Mouse (Mus musculus): ENCODE data around the gene Unc13d.
A peak's percentile ranks its signal among the peaks of the same experiment; 100 is the strongest.

Unc13d gene

DNA sequence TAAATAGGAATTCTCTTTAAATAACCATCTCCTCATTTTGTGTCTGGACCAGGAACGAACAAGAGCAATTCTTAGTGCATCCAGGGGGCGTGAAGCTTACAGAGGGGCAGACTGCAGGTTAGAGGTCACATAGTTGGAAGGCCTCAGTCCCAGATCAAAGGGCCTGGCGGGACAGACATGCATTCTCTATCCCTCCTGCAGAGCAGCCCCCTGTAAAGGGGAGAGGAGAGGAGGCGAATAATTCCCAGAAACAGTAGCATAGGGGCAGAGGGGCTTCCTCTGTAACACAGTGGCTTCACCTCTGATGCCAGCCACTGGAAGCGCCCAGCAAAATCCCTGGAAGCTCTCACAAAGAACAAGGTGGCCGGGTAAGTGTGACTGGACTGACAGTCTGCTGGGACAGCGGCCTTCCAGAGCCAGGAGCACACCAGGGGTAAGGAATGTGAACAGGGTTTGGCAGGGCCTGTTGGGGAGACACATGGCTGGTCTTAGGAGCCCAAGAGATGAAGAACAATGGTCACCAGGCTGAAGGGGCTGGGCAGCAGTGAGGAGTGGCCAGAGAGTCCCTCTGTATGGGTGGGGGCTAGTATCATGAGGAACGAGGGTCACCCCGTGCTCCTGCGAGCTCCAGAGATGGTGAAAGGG lies 1.0 kb upstream of the Unc13d start:
- DNase-seq (ENCODE audit: low spot score in 2 of 2) = no peak

DNA sequence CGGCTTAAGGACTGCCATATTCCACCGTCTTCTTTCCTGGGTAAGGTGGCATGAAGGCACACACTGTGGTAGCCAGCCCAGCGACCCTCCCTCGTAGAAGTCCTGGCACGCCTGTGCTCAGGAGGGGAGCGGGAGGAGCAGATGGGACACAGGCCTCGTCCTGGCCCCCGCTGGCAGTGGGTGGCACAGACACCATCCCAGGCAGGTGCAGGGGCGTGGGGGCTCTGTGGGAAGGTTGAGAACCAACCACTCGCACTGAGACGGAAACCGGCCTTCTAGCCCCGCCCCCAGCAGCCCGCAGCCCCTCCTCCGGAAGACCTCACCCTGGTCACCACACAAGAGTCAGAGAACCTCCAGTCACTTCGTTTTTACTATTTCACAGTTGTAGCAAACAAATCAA lies 460 bp upstream of the Unc13d start:
- peak in 1 of 2 experiments; percentile 66 for DNase-seq (ENCODE audit: low spot score in 2 of 2)

DNA sequence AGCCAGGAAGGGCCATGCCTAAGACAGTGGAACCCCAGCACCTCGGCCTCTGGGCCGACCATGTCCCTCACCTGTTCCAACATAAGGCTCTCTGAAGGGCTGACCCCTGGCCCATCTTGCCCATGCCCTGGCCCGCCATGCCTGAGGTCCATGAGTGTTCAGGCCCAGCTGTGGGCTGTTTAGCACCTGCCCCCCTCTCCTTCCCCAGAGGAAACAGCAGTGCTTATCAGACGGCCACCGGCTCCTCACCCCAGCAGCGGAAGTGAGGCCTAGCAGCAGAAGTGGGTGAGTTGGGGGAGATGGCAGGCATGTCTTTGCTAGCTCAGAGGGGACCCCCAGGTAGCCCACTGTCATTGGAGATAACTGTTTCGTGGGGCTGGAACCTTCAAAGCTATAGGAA lies 925 bp downstream of the Unc13d start:
- DNase-seq (ENCODE audit: low spot score in 2 of 2) = no peak

GRCm38 (mm10) chr11:116076266-116076540 lies 1.6 kb downstream of the Unc13d start:
- DNase-seq (ENCODE audit: low spot score in 2 of 2) = no peak

DNA sequence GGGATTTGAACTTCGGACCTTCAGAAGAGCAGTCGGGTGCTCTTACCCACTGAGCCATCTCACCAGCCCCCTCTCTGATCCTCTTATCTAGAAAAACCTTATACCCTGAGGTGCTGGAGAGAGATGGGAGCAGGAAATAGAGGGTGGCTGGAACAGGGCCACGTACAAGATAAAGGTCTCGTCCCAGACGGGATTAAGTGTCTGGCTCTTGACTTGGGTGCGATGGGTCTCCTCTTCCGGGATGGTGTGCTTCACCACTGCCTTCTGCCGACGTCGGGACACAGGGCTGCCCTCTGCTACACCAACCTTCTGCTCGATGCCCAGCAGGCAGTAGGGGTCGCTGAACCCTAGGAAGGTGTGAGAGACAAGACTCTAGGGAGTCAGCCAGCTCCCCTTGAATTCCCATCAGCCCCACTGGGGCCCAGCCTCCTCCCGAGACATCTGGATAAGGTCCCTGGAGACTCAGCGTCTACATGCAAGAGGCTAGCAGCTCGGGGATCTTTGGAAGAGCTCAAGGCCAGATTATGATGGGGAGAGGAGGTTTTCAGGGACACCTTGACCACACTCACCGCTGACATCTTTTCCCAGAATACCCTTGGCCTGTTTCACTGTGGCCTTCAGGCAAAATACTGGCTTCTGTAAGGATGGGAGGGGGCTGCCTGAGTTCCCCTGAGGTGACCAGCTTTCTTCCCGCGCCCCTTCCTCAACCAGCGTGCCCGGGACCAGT lies 2.1 kb downstream of the Unc13d start:
- DNase-seq (ENCODE audit: low spot score in 2 of 2) = no peak

DNA sequence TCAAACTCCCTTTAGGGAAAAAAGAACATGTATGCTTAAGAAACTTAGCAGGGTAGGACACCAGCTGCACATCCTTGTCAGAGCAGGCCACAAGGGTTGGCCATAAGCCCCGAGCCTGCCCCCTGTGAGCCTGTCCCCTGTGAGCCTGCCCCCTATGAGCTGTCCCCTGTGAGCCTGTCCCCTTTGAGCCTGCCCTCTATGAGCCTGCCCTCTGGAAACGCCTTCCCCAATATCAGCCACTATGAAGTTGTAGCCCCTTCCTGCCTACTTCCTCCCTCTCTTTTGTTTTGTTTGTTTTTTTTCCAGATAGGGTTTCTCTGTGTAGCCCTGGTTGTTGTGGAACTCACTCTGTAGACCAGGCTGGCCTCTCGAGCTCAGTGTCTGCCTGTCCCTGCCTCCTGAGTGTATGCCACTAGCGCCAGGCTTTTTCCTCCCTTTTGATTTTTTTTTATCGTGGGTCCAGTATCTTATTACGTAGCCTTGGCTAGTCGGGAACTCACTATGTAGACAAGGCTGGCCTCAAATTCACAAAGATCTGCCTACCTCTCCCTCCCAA lies 3.2 kb downstream of the Unc13d start:
- DNase-seq (ENCODE audit: low spot score in 2 of 2) = no peak

DNA sequence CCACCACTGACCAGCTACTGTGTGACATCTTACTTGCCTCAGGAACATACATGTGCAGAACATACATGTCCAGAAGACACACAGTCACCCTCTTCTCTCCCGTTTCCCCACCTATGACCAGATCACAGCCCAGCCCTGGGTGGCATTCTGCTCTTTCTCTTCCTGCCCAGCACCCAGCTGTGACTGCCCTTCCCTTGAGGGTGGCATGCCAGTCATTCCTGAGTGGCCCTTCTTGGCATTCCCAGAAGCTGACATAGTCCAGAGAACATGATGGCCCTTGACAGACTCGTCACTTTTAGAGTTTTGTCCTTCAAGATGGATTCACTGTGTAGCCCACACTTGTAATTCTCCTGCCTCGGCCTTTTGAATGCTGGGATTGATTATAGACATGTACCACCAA lies 5.2 kb downstream of the Unc13d start:
- DNase-seq (ENCODE audit: low spot score in 2 of 2) = no peak

DNA sequence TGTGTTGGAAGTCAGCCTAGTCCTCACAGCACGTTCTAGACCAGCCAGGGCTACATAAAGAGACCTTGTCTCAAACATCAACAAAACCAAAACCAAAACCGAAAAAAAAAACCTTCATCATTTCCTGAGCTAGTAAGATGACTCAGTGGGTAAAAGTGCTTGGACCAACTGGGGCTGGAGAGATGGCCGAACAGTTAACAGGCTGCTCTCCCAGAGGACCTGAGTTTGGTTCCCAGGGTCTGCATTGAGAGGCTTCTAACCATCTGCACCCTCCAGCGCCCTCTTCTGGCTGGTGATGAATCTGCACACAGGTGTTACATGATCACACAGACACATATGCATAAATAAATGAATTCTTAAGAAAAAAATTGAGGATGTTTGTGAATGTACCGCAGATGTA lies 6.3 kb downstream of the Unc13d start:
- DNase-seq (ENCODE audit: low spot score in 2 of 2) = no peak

DNA sequence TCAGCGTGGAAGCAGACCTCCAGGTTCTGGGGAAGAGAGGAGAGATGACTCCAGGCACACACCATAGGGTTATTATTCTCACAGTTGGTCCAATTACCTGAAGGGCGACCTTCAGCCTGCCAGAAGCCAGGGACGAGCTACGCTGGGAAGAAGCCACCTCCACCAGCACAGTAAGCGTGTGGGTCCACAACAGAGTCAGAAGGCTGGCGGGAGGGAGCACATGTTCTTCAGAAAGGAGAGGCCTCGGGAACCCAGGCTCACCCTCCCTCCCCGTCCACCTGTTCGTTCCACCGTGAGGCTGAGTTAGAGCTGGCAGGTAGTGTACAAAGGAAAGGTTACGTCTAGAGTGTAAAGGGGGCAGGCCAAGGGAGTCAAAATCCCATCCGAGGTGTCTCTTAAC lies 12.4 kb downstream of the Unc13d start:
- DNase-seq (ENCODE audit: low spot score in 2 of 2) = no peak

DNA sequence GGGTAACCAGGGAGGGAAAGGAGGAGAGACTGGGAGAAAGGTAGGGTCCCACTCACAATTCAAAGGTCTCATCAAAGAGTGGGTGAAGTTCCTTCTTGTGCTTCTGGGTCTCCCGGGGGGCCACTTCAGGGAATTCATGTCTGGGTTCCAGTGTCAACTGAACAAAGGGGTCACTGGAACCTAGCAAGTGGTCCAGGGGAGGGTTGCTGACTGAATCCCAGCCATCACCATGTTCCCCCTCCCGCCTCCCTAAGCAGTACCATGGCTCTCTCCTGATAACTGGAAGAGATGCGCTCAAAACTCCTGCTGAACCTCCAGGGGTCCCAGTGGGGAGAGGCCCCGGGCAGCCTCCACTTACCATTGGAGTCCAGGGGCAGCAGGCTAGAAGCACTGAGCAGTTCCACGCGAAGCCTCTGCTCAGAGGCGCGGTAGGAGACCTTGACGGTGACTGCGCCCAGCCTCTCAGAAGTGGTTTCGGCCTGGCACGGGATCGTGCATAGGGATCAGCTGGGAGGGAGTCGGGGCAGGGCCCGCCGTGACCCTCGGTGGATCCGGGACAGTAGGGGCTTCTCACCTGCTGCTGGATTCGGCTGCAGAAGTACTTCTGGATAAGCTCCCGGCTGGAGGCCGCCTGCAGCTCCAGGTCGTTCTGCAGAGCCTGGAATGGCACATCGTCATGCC lies 13.4 kb downstream of the Unc13d start:
- DNase-seq (ENCODE audit: low spot score in 2 of 2) = no peak

DNA sequence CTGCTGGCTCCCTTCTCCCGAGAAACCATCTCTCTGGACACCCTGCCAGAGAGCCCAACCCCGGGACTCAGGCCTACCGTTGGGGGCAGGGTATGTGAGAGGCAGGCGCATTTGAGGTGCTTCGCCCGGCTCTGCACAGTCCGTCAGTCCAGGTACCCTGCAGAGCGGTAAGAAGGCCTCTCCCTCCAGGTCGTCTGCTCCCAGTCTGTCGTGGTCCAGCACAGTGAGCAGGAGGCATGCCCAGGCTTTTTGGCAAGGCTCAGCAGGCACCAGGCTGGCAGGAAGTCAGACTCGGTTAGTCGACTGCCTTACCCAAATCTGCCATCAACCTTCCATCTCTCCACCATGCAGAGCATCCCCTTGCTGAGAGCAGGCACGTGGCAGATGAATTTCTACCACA lies 14.2 kb downstream of the Unc13d start:
- DNase-seq (ENCODE audit: low spot score in 2 of 2) = no peak

- DNase-seq (ENCODE audit: low spot score in 2 of 2) = no peak
Measured at GRCm38 (mm10) chr11:116062521-116062920, 15.2 kb downstream of the Unc13d start.

- no peak for DNase-seq (ENCODE audit: low spot score in 2 of 2)
Measured at GRCm38 (mm10) chr11:116061641-116062415, 15.9 kb downstream of the Unc13d start.

GRCm38 (mm10) chr11:116060596-116060995 lies 17.2 kb downstream of the Unc13d start:
- peak; percentile 14 to 56 for DNase-seq (ENCODE audit: low spot score in 2 of 2)

DNA sequence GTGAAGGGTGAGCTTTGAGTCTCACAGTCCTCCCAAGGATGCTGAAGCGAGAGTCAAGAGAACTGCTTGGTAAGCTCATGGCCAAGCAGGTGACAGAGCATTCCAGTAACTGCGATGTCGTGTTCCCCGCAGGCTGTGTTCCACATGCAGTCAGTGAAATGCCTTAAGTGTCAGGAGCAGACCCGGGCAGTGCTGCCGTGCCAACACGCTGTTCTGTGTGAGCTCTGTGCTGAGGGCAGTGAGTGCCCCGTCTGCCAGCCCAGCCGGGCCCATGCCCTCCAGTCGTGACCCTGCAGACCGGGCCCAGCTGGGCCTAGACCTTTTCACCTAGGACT lies 18.1 kb downstream of the Unc13d start:
- DNase-seq (ENCODE audit: low spot score in 2 of 2) = no peak

DNA sequence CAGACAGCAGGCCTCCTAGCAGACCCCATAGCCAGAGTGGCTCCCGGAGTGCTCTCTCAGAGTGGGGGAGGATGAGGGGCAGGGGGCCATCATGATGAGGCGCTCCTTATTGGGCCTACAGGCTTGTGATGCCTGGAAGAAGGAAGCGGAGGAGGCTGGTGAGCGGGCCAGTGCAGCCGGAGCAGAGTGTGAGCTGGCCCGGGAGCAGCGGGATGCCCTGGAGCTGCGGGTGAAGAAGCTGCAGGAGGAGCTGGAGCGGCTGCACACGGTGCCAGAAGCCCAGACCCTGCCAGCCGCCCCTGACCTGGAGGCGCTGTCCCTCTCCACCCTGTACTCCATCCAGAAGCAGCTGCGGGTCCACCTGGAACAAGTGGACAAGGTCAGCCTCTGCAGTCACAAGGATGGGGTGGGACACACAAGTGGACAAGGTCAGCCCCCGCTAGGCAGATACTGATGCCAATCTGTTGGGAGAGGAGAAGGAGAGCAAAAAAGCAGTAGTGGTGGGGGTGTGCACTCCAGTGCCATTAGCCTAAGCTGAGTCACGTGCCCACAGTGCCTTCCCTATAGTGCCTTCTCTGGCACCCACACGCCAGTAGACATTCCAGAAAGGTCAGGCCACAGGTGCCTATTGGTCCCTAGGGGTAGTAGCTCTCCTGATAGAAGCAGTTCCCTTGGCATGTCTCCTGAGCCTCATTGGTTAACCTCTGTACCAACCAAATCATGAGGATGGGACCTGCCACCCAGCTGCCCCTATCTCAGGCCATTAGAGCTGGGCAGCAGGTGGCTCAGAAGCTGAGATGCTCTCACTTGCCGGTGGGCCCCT lies 18.7 kb downstream of the Unc13d start:
- DNase-seq (ENCODE audit: low spot score in 2 of 2) = no peak

- DNase-seq (ENCODE audit: low spot score in 2 of 2) = no peak
Measured at GRCm38 (mm10) chr11:116058022-116058614, 19.6 kb downstream of the Unc13d start.

DNA sequence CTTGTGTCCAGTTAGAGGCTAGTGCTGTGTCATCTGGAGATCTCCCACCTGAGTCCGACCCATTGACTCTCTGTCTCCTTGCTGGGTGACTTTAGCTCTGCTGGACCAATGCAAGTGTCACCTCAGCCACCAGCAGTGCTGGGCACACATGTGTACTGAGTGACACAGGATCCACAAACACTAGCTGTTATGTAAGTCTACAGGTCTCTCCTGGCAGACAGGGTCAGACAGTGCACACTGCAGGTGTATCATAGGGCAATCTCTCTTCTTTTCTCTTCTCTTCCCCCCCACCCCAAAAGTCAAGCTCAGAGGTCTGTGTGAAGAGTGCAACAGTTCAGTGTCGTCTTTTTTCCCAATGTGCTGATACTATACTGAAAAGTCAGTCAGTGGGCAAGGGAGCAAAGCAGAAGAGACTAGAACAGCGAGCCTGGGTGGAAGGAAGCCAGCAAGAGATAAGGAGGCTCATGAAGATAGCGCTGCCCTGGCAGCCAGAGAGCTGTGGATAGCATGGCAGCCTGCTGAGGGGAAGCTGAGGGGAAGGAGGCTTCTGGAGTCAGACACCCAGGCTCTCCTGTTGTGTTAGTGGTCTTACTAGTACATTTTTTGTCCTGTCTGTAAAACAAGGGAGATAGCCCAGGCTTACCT lies 20.4 kb downstream of the Unc13d start:
- DNase-seq (ENCODE audit: low spot score in 2 of 2) = no peak

DNA sequence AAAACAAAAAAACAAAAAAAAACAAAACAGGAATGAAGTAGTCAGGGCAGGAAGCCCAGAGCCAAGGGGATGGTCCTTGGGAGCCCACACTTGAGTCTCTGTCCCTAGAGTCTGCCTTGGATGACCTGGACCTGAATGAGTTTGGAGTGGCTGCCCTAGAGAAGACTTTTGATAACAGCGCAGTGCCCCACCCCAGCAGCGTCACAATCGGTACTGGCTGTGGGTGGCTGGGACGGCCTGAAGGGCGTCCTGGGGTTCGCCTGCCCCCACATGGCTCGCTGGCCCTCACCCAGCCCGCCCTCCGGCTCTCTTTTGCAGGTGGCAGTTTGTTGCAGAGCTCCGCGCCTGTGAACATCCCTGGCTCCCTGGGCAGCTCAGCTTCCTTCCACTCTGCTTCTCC lies 21.9 kb downstream of the Unc13d start:
- no peak for DNase-seq (ENCODE audit: low spot score in 2 of 2)

GRCm38 (mm10) chr11:116053510-116054229 lies 24.1 kb downstream of the Unc13d start:
- no peak for DNase-seq (ENCODE audit: low spot score in 2 of 2)

Data from urinary bladder, postnatal 36 days (tissue).